Mouse (Mus musculus) lung, embryonic 15.5 days (tissue): ENCODE data around the gene Akap11. TPM values are rescaled to one million over a fixed set of nuclear protein-coding genes. Genes with fewer than 3 reads are reported as not detected.

Source experiments
- ATAC-seq: fragments of 200-750 bp; cut with Nextera tagmentation; 2 replicates; pipeline ENCODE4 v1.8.0; 2017; ENCODE audit warnings: moderate number of reproducible peaks, borderline replicate concordance; ENCODE audit not compliant: low FRiP score, low TSS enrichment; ENCODE audit errors: extremely low read depth
- H3K27ac ChIP-seq: fragments of 300-500 bp; sonication (generic); 2 replicates; pipeline ENCODE4 v1.5.1; 2015; ENCODE audit warnings: moderate library complexity, mild to moderate bottlenecking, inconsistent platforms
- H3K27me3 ChIP-seq: fragments of 300-500 bp; sonication (generic); 2 replicates; pipeline ENCODE4 v1.6.1; 2015; ENCODE audit warnings: inconsistent platforms
- H3K36me3 ChIP-seq: fragments of 300-500 bp; sonication (generic); 2 replicates; pipeline ENCODE4 v1.6.1; 2015; ENCODE audit warnings: inconsistent platforms
- H3K4me1 ChIP-seq: fragments of 300-500 bp; sonication (generic); 2 replicates; pipeline ENCODE4 v1.6.1; 2015; ENCODE audit warnings: inconsistent platforms
- H3K4me2 ChIP-seq: fragments of 300-500 bp; sonication (generic); 2 replicates; pipeline ENCODE4 v1.6.1; 2015; ENCODE audit warnings: inconsistent platforms, mild to moderate bottlenecking, moderate library complexity
- H3K4me3 ChIP-seq: fragments of 300-500 bp; sonication (generic); 2 replicates; pipeline ENCODE4 v1.5.1; 2015; ENCODE audit warnings: mild to moderate bottlenecking, inconsistent platforms
- H3K9ac ChIP-seq: fragments of 300-500 bp; sonication (generic); 2 replicates; pipeline ENCODE4 v1.6.1; 2015; ENCODE audit warnings: inconsistent platforms
- H3K9me3 ChIP-seq: fragments of 300-500 bp; sonication (generic); 2 replicates; pipeline ENCODE4 v1.6.1; 2016; ENCODE audit warnings: inconsistent platforms
- WGBS: fragments of 180-500 bp; shearing (Covaris S2); methylation state at CpG from one replicate; pipeline ENCODE4 v1.1.7; 2015; 5-methylcytosine and 5-hydroxymethylcytosine counted together
- polyA plus RNA-seq: library from polyadenylated mRNA; unstranded; fragments of >200 nt; fragmentation: Nextera tagmentation; extraction: Ambion mirVana; gene quantifications from 2 replicates; pipeline ENCODE4 v1.2.1, GENCODE M21; 2015

Akap11 gene
- polyA plus RNA-seq, 1 experiment from 2014 or later, result 20.7 TPM

DNA sequence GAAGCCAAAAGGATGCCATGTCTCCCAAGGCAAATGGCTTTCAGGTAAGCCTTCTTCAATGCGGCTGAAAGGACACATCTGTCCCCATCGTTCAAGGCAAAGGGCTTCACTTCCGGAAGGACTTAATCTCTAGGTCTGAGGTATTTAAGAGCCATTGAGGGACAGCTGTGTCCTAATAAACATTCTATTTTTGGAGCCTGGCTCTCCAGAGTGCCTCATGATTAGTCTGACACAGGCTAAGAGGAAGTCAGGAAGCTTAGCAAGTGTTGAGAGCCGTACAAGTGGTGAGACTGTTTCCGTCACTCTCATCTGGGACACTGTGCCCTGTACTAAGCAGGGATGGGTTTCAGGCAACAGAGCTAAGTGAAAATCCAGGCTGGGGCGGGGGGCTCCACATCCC lies 12.2 kb upstream of the Akap11 start:
- H3K27ac ChIP-seq, result no peak overlapping the region

GRCm38 (mm10) chr14:78541319-78541718 lies 4.7 kb upstream of the Akap11 start:
- no peaks in the 10 kb centered on the region for H3K36me3 ChIP-seq
- 54% methylated on average over 3 of the region's 3 CpGs for WGBS
- 0 out of 2 replicates have a peak, but pooled peaks cover 6% of the 10 kb centered on the region for H3K4me1 ChIP-seq
- no peak for ATAC-seq
- H3K9me3 ChIP-seq, result no peaks in the 10 kb centered on the region
- no peak overlapping the region for H3K4me3 ChIP-seq
- H3K27me3 ChIP-seq, result no peaks in the 10 kb centered on the region
- peak overlapping the region; percentile 19; the same call in 1 of the 2 replicates for H3K27ac ChIP-seq
- H3K4me2 ChIP-seq, result no peak overlapping the region
- no peak overlapping the region for H3K9ac ChIP-seq

More for the DNA sequence above, 12.2 kb upstream of the Akap11 start:
- H3K4me2 ChIP-seq, result no peak overlapping the region
- no peak overlapping the region for H3K9ac ChIP-seq
- H3K36me3 ChIP-seq, result no peaks in the 10 kb centered on the region
- ATAC-seq, result peak; percentile 72; the same call in 1 of the 2 replicates
- H3K4me3 ChIP-seq, result no peak overlapping the region
- WGBS, result 23% methylated on average over 6 of the region's 6 CpGs
- H3K9me3 ChIP-seq, result no peaks in the 10 kb centered on the region
- peaks cover 9% of the 10 kb centered on the region for H3K4me1 ChIP-seq
- H3K27me3 ChIP-seq, result no peaks in the 10 kb centered on the region

DNA sequence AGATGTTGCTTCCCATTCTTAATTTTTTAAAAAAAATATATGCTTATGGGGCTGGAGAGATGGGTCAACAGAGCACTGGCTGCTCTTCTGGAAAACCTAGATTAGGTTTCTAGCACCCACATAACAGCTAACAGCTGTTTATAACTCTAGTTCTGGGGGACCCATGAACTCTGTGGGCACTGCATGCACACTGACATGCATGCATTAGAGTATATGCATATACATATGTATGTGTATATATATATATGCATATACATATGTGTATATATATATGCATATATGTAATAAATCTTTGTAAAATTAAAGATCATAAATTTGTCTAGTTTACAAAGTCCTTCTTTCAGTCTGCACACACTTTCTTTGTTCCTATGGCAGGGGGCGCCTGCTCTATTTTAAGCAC lies 3.2 kb upstream of the Akap11 start:
- 93% methylated on average over 1 of the region's 1 CpGs for WGBS
- H3K9me3 ChIP-seq, result no peaks in the 10 kb centered on the region
- H3K4me1 ChIP-seq, result peaks cover 13% of the 10 kb centered on the region
- H3K9ac ChIP-seq, result no peak overlapping the region
- no peak overlapping the region for H3K4me2 ChIP-seq
- no peak overlapping the region for H3K4me3 ChIP-seq
- no peak overlapping the region for H3K27ac ChIP-seq
- no peak for ATAC-seq
- no peaks in the 10 kb centered on the region for H3K27me3 ChIP-seq
- no peaks in the 10 kb centered on the region for H3K36me3 ChIP-seq

GRCm38 (mm10) chr14:78538572-78539320 lies 2.1 kb upstream of the Akap11 start:
- H3K9ac ChIP-seq, result no peak overlapping the region

GRCm38 (mm10) chr14:78537551-78537950 lies 943 bp upstream of the Akap11 start:
- Histone ChIP-seq H3K36me3 (no peaks in the 10 kb centered on the region), H3K4me3 (no peak overlapping the region; the same call in 1 of the 2 replicates), H3K9me3 (no peaks in the 10 kb centered on the region), H3K4me2 (peak overlapping the region; percentile 78), H3K27me3 (no peaks in the 10 kb centered on the region), H3K27ac (peak overlapping the region; percentile 78), H3K4me1 (peaks cover 24% of the 10 kb centered on the region), H3K9ac (no peak overlapping the region)
- 35% methylated on average over 6 of the region's 6 CpGs for WGBS
- ATAC-seq, result no peak

More at GRCm38 (mm10) chr14:78538572-78539320, 2.1 kb upstream of the Akap11 start:
- H3K9me3 ChIP-seq, result no peaks in the 10 kb centered on the region
- H3K4me3 ChIP-seq, result no peak overlapping the region
- ATAC-seq, result no peak
- peaks cover 22% of the 10 kb centered on the region for H3K4me1 ChIP-seq
- no peaks in the 10 kb centered on the region for H3K36me3 ChIP-seq
- 40% methylated on average over 5 of the region's 5 CpGs for WGBS
- H3K4me2 ChIP-seq, result no peak overlapping the region
- peak overlapping the region; percentile 8; the same call in 1 of the 2 replicates for H3K27ac ChIP-seq
- no peaks in the 10 kb centered on the region for H3K27me3 ChIP-seq

- H3K36me3 ChIP-seq, result no peaks in the 10 kb centered on the region
- H3K9ac ChIP-seq, result peak overlapping the region; percentile 15
- peaks cover 32% of the 10 kb centered on the region for H3K4me1 ChIP-seq
- 38% methylated on average over 2 of the region's 2 CpGs for WGBS
- H3K27ac ChIP-seq, result peak overlapping the region; percentile 7; the same call in 1 of the 2 replicates
- H3K27me3 ChIP-seq, result no peaks in the 10 kb centered on the region
- H3K4me2 ChIP-seq, result peak overlapping the region; percentile 78
- no peak for ATAC-seq
- no peaks in the 10 kb centered on the region for H3K9me3 ChIP-seq
- peak overlapping the region; percentile 62 for H3K4me3 ChIP-seq
Observed at GRCm38 (mm10) chr14:78535366-78535765, 1.2 kb downstream of the Akap11 start.

- H3K36me3 ChIP-seq, result no peaks in the 10 kb centered on the region
- ATAC-seq, result no peak
- H3K4me3 ChIP-seq, result no peak overlapping the region
- H3K27me3 ChIP-seq, result no peaks in the 10 kb centered on the region
- 95% methylated on average over 5 of the region's 5 CpGs for WGBS
- H3K4me1 ChIP-seq, result peaks cover 39% of the 10 kb centered on the region
- H3K27ac ChIP-seq, result no peak overlapping the region
- no peak overlapping the region for H3K4me2 ChIP-seq
- H3K9me3 ChIP-seq, result no peaks in the 10 kb centered on the region
- no peak overlapping the region for H3K9ac ChIP-seq
Observed at GRCm38 (mm10) chr14:78534651-78535050, 2.0 kb downstream of the Akap11 start.

DNA sequence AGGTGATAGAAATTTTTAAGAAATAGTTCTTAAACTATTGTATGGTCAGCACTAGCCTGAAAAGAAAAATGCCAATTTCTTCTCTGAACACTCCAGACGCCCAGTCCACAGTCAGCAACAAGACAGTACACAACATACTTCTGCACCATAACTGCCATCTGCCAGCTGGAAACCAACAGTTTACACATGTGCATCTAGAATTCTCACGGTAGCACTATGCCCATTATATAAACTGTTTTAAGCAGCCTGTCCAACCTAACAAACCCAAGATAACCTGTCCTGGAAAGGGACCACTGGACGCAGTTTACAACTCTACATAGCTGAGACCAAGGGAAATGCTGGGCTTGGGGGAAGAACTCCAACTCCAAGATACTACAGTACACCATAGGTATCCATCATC lies 2.9 kb downstream of the Akap11 start:
- no peaks in the 10 kb centered on the region for H3K36me3 ChIP-seq
- H3K27ac ChIP-seq, result no peak overlapping the region
- H3K4me2 ChIP-seq, result 0 out of 2 replicates have a peak overlapping the region, but pooled peaks have one; percentile 5
- H3K4me1 ChIP-seq, result peaks cover 49% of the 10 kb centered on the region
- H3K9ac ChIP-seq, result no peak overlapping the region
- H3K9me3 ChIP-seq, result no peaks in the 10 kb centered on the region
- WGBS, result 47% methylated on average over 3 of the region's 3 CpGs
- H3K27me3 ChIP-seq, result no peaks in the 10 kb centered on the region
- no peak for ATAC-seq
- no peak overlapping the region for H3K4me3 ChIP-seq

DNA sequence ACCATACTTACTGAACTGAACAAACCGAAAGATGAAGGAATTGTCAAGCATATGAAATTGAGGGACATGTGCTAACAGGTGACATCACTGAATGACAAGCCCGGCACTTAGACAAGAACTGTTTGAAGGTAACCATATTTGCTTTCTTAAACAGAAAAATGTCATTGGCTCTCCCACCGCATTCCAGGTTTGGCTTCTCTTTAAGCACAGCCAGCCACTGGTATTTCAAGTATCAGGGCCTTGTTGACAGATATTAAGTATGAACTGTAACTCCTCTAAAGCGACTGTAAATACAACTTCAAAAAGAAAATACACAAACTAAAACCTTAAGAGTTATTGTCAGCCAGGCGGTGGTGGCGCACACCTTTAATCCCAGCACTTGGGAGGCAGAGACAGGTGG lies 4.3 kb downstream of the Akap11 start:
- Histone ChIP-seq H3K27ac (peak overlapping the region; percentile 37), H3K36me3 (no peaks in the 10 kb centered on the region), H3K9me3 (no peaks in the 10 kb centered on the region), H3K9ac (no peak overlapping the region), H3K4me1 (peaks cover 52% of the 10 kb centered on the region), H3K4me3 (no peak overlapping the region), H3K27me3 (no peaks in the 10 kb centered on the region), H3K4me2 (no peak overlapping the region)
- ATAC-seq, result no peak
- 52% methylated on average over 6 of the region's 6 CpGs for WGBS

DNA sequence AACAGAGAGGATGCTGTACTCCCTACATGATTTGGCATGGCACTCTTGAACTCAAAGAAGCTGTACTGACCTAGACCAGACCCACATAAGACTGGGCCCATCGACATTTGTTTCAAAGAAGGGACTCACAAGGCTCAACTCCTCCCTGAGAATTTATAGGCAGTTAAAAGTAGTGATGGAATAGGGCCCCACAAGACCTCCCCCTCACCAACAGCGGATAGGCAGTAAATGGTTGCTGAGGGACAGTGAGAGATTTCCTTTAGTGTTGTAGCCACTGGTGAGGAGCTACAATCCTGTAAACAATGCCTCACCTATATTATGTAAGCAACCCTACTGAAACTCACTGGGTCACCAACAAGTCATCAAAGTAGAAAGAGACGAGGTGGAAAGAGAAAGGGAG lies 6.4 kb downstream of the Akap11 start:
- 85% methylated on average over 3 of the region's 3 CpGs for WGBS

GRCm38 (mm10) chr14:78528461-78529425 lies 7.9 kb downstream of the Akap11 start:
- H3K27me3 ChIP-seq, result no peaks in the 10 kb centered on the region
- H3K4me1 ChIP-seq, result peaks cover 55% of the 10 kb centered on the region
- H3K9ac ChIP-seq, result no peak overlapping the region
- no peak overlapping the region for H3K4me2 ChIP-seq
- H3K36me3 ChIP-seq, result no peaks in the 10 kb centered on the region
- ATAC-seq, result no peak
- H3K27ac ChIP-seq, result peak overlapping the region; percentile 64
- no peaks in the 10 kb centered on the region for H3K9me3 ChIP-seq
- H3K4me3 ChIP-seq, result no peak overlapping the region
- WGBS, result 38% methylated on average over 8 of the region's 8 CpGs

More for the DNA sequence above, 6.4 kb downstream of the Akap11 start:
- Histone ChIP-seq H3K4me1 (peaks cover 66% of the 10 kb centered on the region), H3K9me3 (no peaks in the 10 kb centered on the region), H3K27me3 (no peaks in the 10 kb centered on the region), H3K27ac (no peak overlapping the region), H3K9ac (no peak overlapping the region), H3K36me3 (no peaks in the 10 kb centered on the region), H3K4me2 (no peak overlapping the region), H3K4me3 (no peak overlapping the region)
- no peak for ATAC-seq
